Mouse (Mus musculus) olfactory bulb, adult 2 months (tissue): ENCODE results near the gene Col15a1.

ENCODE experiments used
- CTCF ChIP-seq: fragments of 200-500 bp; IDR thresholded peaks from 2 replicates; pipeline ENCODE4 v1.5.1; 2012; ENCODE audit warnings: low read depth, mild to moderate bottlenecking, low read length, moderate library complexity; ENCODE audit not compliant: insufficient read depth
- POLR2A ChIP-seq: fragments of 200-500 bp; IDR thresholded peaks from 2 replicates; pipeline ENCODE4 v1.6.1; 2012; ENCODE audit warnings: mild to moderate bottlenecking, low read depth, low read length, moderate library complexity; ENCODE audit not compliant: insufficient read depth

GRCm38 (mm10) chr4:47255641-47256040, 47.7 kb downstream of the Col15a1 start:
- TF ChIP-seq CTCF, result peak; percentile 69; the same call in 1 of the 2 replicates
- no peak for TF ChIP-seq POLR2A
